Mouse (Mus musculus): ENCODE results near the gene Gpr182. TPM values are rescaled to one million over a fixed set of nuclear protein-coding genes. Genes with fewer than 3 reads are reported as not detected.

The Gpr182 gene
- total and polyA plus RNA-seq, 3 experiments = 0.13 TPM; not detected in 2

GRCm38 (mm10) chr10:127725136-127725535 is 26.4 kb downstream of the Gpr182 start:
- DNase-seq (ENCODE audit: extremely low read depth) = no peak
- Histone ChIP-seq H3K4me2 (ENCODE audit: insufficient read depth, low read depth, poor library complexity, severe bottlenecking) (no peak overlapping the region), H3K27ac (ENCODE audit: insufficient read depth, low read depth) (no peak overlapping the region), H3K4me3 (replicated peaks in 1 of 3; ENCODE audit: low read depth in 2 of 3, low read length in 2 of 3, poor library complexity in 1 of 3) (no peak overlapping the region), H3K27me3 (replicated peaks) (peaks cover 76% of the 10 kb centered on the region), H3K9me3 (replicated peaks; ENCODE audit: low read length) (no peaks in the 10 kb centered on the region), H3K79me2 (replicated peaks; ENCODE audit: control insufficient read depth, extremely low read depth, insufficient read depth, poor library complexity, severe bottlenecking) (no peaks in the 10 kb centered on the region), H3K4me1 (ENCODE audit: control insufficient read depth in 1 of 2, insufficient read depth in 2 of 2) (peaks cover 0 to 5% of the 10 kb centered on the region in 2 experiments; a peak in 1 of 4 replicates), H3K36me3 (replicated peaks in 1 of 2; ENCODE audit: control insufficient read depth in 1 of 2, insufficient read depth in 1 of 2, low read length in 1 of 2) (no peaks in the 10 kb centered on the region), H3K9ac (ENCODE audit: insufficient read depth, low read depth) (no peak overlapping the region)
- dilution Hi-C loops (cut with MboI; ENCODE audit: extremely low pct_ligation_motif_present, extremely low pct_unique_long_range_greater_than_20kb, low sequenced_read_pairs) = no loop called here
- in situ Hi-C loops (cut with MboI; ENCODE audit: low pct_ligation_motif_present, low pct_unique_long_range_greater_than_20kb, low sequenced_read_pairs) = loop anchor here (25.0 kb wide), 1 partner anchor 212 kb away; no protein-coding TSS in a partner anchor
- no peak for TF ChIP-seq POLR2A (IDR thresholded peaks at IDR 0.05; ENCODE audit: low read depth, low read length)
- TF ChIP-seq MAX (IDR thresholded peaks at IDR 0.05; ENCODE audit: low read length) = no peak
- no peak for TF ChIP-seq ZC3H11A (IDR thresholded peaks at IDR 0.05; ENCODE audit: low read depth, low read length)
- no peak for TF ChIP-seq EP300 (IDR thresholded peaks at IDR 0.05; ENCODE audit: low read length)
- no peak for TF ChIP-seq USF2 (conservative IDR thresholded peaks at IDR 0.05; ENCODE audit: low read depth, low read length)
- TF ChIP-seq KAT2A (IDR thresholded peaks at IDR 0.05; ENCODE audit: insufficient replicate concordance, low read length) = no peak
- TF ChIP-seq RAD21 (IDR thresholded peaks at IDR 0.05; ENCODE audit: low read depth, low read length) = no peak
- TF ChIP-seq BHLHE40 (IDR thresholded peaks at IDR 0.05; ENCODE audit: low read depth, low read length) = no peak
- TF ChIP-seq PAX5 (IDR thresholded peaks at IDR 0.05; ENCODE audit: low read length) = no peak
- TF ChIP-seq CTCF (conservative IDR thresholded peaks at IDR 0.05 in 1 of 2, IDR thresholded peaks at IDR 0.05 in 1 of 2; ENCODE audit: low read depth in 2 of 2, low read length in 2 of 2) = no peak
- no peak for TF ChIP-seq SMC3 (IDR thresholded peaks at IDR 0.05; ENCODE audit: low read depth, low read length)

DNA sequence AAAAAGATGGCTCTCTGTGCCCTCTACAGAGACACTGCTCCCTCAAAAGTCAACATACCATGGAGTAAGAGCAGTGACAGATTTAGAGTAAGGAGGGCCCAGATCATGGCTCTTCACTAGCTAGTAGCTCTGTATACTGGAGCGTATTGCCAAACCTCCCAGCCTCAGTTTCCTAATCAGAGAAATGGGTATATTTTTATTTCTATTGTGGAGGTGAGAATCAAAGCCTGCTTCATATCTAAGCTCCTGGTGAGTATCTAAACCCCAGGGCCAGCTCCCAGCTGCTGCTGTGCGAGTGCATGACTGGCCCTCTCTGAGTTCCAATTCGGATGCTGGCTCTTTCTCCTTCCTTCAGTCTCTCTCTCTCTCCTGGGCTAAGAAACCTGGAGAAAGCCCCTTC is 27.4 kb downstream of the Gpr182 start, which contains the start of gene Tac2:
TSS of gene Tac2 (plus strand) at position 301 of the 400 bp plus-strand sequence.
- H3K79me2 ChIP-seq (replicated peaks; ENCODE audit: control insufficient read depth, extremely low read depth, insufficient read depth, poor library complexity, severe bottlenecking) = no peaks in the 10 kb centered on the region
- H3K9me3 ChIP-seq (replicated peaks; ENCODE audit: low read length) = no peaks in the 10 kb centered on the region
- TF ChIP-seq SMC3 (IDR thresholded peaks at IDR 0.05; ENCODE audit: low read depth, low read length) = no peak
- no peak for TF ChIP-seq MAZ (IDR thresholded peaks at IDR 0.05; ENCODE audit: low read depth, low read length)
- no peak for TF ChIP-seq NRF1 (IDR thresholded peaks at IDR 0.05; ENCODE audit: low read depth, low read length)
- TF ChIP-seq GABPA (IDR thresholded peaks at IDR 0.05; ENCODE audit: insufficient replicate concordance, low read depth, low read length) = no peak
- TF ChIP-seq ZMIZ1 (IDR thresholded peaks at IDR 0.05; ENCODE audit: low read depth, low read length) = no peak
- no peak for TF ChIP-seq ETS1 (conservative IDR thresholded peaks at IDR 0.05; ENCODE audit: low read depth, low read length)
- peaks cover 75% of the 10 kb centered on the region for H3K27me3 ChIP-seq (replicated peaks)
- dilution Hi-C loops (cut with MboI; ENCODE audit: extremely low pct_ligation_motif_present, extremely low pct_unique_long_range_greater_than_20kb, low sequenced_read_pairs) (no loop called here), in situ Hi-C loops (cut with MboI; ENCODE audit: low pct_ligation_motif_present, low pct_unique_long_range_greater_than_20kb, low sequenced_read_pairs) (no loop called here)
- H3K9ac ChIP-seq (ENCODE audit: insufficient read depth, low read depth) = no peak within 1 kb of the TSS
- no peak within 1 kb of the TSS for H3K4me3 ChIP-seq (replicated peaks in 1 of 3; ENCODE audit: low read depth in 2 of 3, low read length in 2 of 3, poor library complexity in 1 of 3)
- no peak within 1 kb of the TSS for H3K4me2 ChIP-seq (ENCODE audit: insufficient read depth, low read depth, poor library complexity, severe bottlenecking)
- no peak for DNase-seq (ENCODE audit: extremely low read depth)
- H3K36me3 ChIP-seq (replicated peaks in 1 of 2; ENCODE audit: control insufficient read depth in 1 of 2, insufficient read depth in 1 of 2, low read length in 1 of 2) = no peaks in the 10 kb centered on the region
- H3K27ac ChIP-seq (ENCODE audit: insufficient read depth, low read depth) = no peak within 1 kb of the TSS
- peaks cover 0 to 5% of the 10 kb centered on the region in 2 experiments; a peak in 1 of 4 replicates for H3K4me1 ChIP-seq (ENCODE audit: control insufficient read depth in 1 of 2, insufficient read depth in 2 of 2)
